11 mouse cellular contexts compared by ENCODE assay signal in genomic region chr17:84596015-84596441, GRCm38 (mm10). TPM values are rescaled to one million over a fixed set of nuclear protein-coding genes. Genes with fewer than 3 reads are reported as not detected.
A peak's percentile ranks its signal among the peaks of the same experiment; 100 is the strongest.
DNase-seq lines count a peak whose midpoint lies in the region; ATAC-seq and TF ChIP-seq lines count a peak whose summit lies in the region.
"Had no signal": no experiment of that assay in that cellular context is flagged by ENCODE, and none has a peak within 500 bp of the region (broad histone marks: within the 10 kb centered on the region; RNA-seq: fewer than 3 reads in every experiment).

No protein-coding gene starts in this region.

- ATAC-seq in forebrain, embryonic 11.5 days (replicated peaks; ENCODE audit: low FRiP score), result no peak
- ATAC-seq in midbrain, embryonic 13.5 days, result peak; percentile 67
- ATAC-seq in midbrain, embryonic 11.5 days (ENCODE audit: low FRiP score), result no peak
- no peak for ATAC-seq in limb, embryonic 12.5 days (ENCODE audit: insufficient number of reproducible peaks, insufficient read depth, low FRiP score, low TSS enrichment, low read depth)
- ATAC-seq in stomach, postnatal 0 days (ENCODE audit: low FRiP score, low TSS enrichment), result peak; percentile 32; the same call in 1 of the 2 replicates

- no peak for TF ChIP-seq CTCF in stomach, postnatal 0 days (IDR thresholded peaks at IDR 0.05; ENCODE audit: low read depth)

- H3K9me3 ChIP-seq in forebrain, embryonic 11.5 days (ENCODE audit: control insufficient read depth, low read length), result no peaks in the 10 kb centered on the region
- no peaks in the 10 kb centered on the region for H3K9me3 ChIP-seq in forebrain, embryonic 10.5 days
- H3K9me3 ChIP-seq in midbrain, embryonic 13.5 days, result no peaks in the 10 kb centered on the region
- H3K9me3 ChIP-seq in midbrain, embryonic 11.5 days (ENCODE audit: control insufficient read depth, low read length), result no peaks in the 10 kb centered on the region
- no peaks in the 10 kb centered on the region; the same call in 1 of the 2 replicates for H3K9me3 ChIP-seq in limb, embryonic 12.5 days
- no peaks in the 10 kb centered on the region for H3K9me3 ChIP-seq in stomach, postnatal 0 days (ENCODE audit: control insufficient read depth, low read length)
- H3K9me3 ChIP-seq: neural tube, embryonic 12.5 days had no signal

- no peak overlapping the region for H3K27ac ChIP-seq in forebrain, embryonic 11.5 days (ENCODE audit: low read depth, low read length)
- no peak overlapping the region for H3K27ac ChIP-seq in forebrain, embryonic 10.5 days
- no peak overlapping the region for H3K27ac ChIP-seq in midbrain, embryonic 13.5 days
- H3K27ac ChIP-seq in midbrain, embryonic 11.5 days (ENCODE audit: low read depth, low read length), result no peak overlapping the region
- peak overlapping the region; percentile 62; the same call in 1 of the 2 replicates for H3K27ac ChIP-seq in limb, embryonic 12.5 days
- no peak overlapping the region for H3K27ac ChIP-seq in stomach, postnatal 0 days (replicated peaks)
- H3K27ac ChIP-seq: neural tube, embryonic 12.5 days had no signal

- no peak overlapping the region for H3K9ac ChIP-seq in forebrain, embryonic 11.5 days (ENCODE audit: low read length)
- no peak overlapping the region for H3K9ac ChIP-seq in midbrain, embryonic 13.5 days (replicated peaks)
- H3K9ac ChIP-seq in midbrain, embryonic 11.5 days (ENCODE audit: low read length), result no peak overlapping the region
- H3K9ac ChIP-seq in limb, embryonic 12.5 days (replicated peaks), result no peak overlapping the region
- H3K9ac ChIP-seq in stomach, postnatal 0 days (ENCODE audit: low read length), result no peak overlapping the region
- H3K9ac ChIP-seq: neural tube, embryonic 12.5 days had no signal

- H3K36me3 ChIP-seq in forebrain, embryonic 11.5 days (ENCODE audit: control insufficient read depth, insufficient read depth, low read length), result no peaks in the 10 kb centered on the region
- peaks cover 29% of the 10 kb centered on the region for H3K36me3 ChIP-seq in forebrain, embryonic 10.5 days (replicated peaks)
- peaks cover 4% of the 10 kb centered on the region; the same call in 1 of the 2 replicates for H3K36me3 ChIP-seq in midbrain, embryonic 13.5 days
- H3K36me3 ChIP-seq in midbrain, embryonic 11.5 days (ENCODE audit: control insufficient read depth, insufficient read depth, low read length), result no peaks in the 10 kb centered on the region
- peaks cover 38% of the 10 kb centered on the region for H3K36me3 ChIP-seq in limb, embryonic 12.5 days
- H3K36me3 ChIP-seq in stomach, postnatal 0 days (ENCODE audit: control insufficient read depth, insufficient read depth, low read length), result no peaks in the 10 kb centered on the region
- H3K36me3 ChIP-seq: neural tube, embryonic 12.5 days had no signal

- H3K4me3 ChIP-seq in forebrain, embryonic 11.5 days (ENCODE audit: low read depth, low read length), result no peak overlapping the region
- H3K4me3 ChIP-seq in forebrain, embryonic 10.5 days, result no peak overlapping the region
- no peak overlapping the region for H3K4me3 ChIP-seq in midbrain, embryonic 13.5 days (replicated peaks)
- H3K4me3 ChIP-seq in midbrain, embryonic 11.5 days (ENCODE audit: low read depth, low read length), result no peak overlapping the region
- H3K4me3 ChIP-seq in limb, embryonic 12.5 days (replicated peaks), result no peak overlapping the region
- H3K4me3 ChIP-seq in stomach, postnatal 0 days (ENCODE audit: low read depth, low read length), result no peak overlapping the region
- H3K4me3 ChIP-seq: neural tube, embryonic 12.5 days had no signal

- no peak overlapping the region for H3K4me2 ChIP-seq in forebrain, embryonic 11.5 days (ENCODE audit: low read depth, low read length, severe bottlenecking)
- H3K4me2 ChIP-seq in midbrain, embryonic 13.5 days (replicated peaks), result peak overlapping the region; percentile 26
- H3K4me2 ChIP-seq in midbrain, embryonic 11.5 days, result no peak overlapping the region
- 0 out of 2 replicates have a peak overlapping the region, but pooled peaks have one; percentile 13 for H3K4me2 ChIP-seq in limb, embryonic 12.5 days
- 0 out of 2 replicates have a peak overlapping the region, but pooled peaks have one; percentile 8 for H3K4me2 ChIP-seq in stomach, postnatal 0 days (replicated peaks; ENCODE audit: low read depth)
- H3K4me2 ChIP-seq: neural tube, embryonic 12.5 days had no signal

- peak; percentile 33 for DNase-seq in forebrain, embryonic 11.5 days (ENCODE audit: low spot score)
- no peak for DNase-seq in forebrain, embryonic 10.5 days (ENCODE audit: extremely low spot score, low spot score)
- DNase-seq in midbrain, embryonic 11.5 days (ENCODE audit: low spot score, missing footprints), result no peak
- DNase-seq in stomach, postnatal 0 days (ENCODE audit: low spot score), result peak; percentile 42
- no peak for DNase-seq in cerebellum, postnatal 10 days
- no peak for DNase-seq in retina, embryonic 14.5 days (ENCODE audit: low spot score)
- DNase-seq: kidney, postnatal 10 days; right cerebral cortex, postnatal 25 days had no signal

- no peaks in the 10 kb centered on the region for H3K27me3 ChIP-seq in forebrain, embryonic 11.5 days (ENCODE audit: control insufficient read depth, insufficient read depth, low read length)
- H3K27me3 ChIP-seq in forebrain, embryonic 10.5 days (ENCODE audit: poor library complexity, severe bottlenecking), result no peaks in the 10 kb centered on the region
- H3K27me3 ChIP-seq in midbrain, embryonic 13.5 days, result no peaks in the 10 kb centered on the region
- H3K27me3 ChIP-seq in midbrain, embryonic 11.5 days (ENCODE audit: control insufficient read depth, insufficient read depth, low read length), result no peaks in the 10 kb centered on the region
- no peaks in the 10 kb centered on the region for H3K27me3 ChIP-seq in limb, embryonic 12.5 days
- H3K27me3 ChIP-seq in stomach, postnatal 0 days (ENCODE audit: control insufficient read depth, insufficient read depth, low read length), result no peaks in the 10 kb centered on the region
- H3K27me3 ChIP-seq: neural tube, embryonic 12.5 days had no signal

- WGBS in forebrain, embryonic 11.5 days, result 55% methylated on average over 10 of the region's 10 CpGs
- 64% methylated on average over 10 of the region's 10 CpGs for WGBS in forebrain, embryonic 10.5 days
- WGBS in midbrain, embryonic 13.5 days, result 52% methylated on average over 10 of the region's 10 CpGs
- 57% methylated on average over 10 of the region's 10 CpGs for WGBS in midbrain, embryonic 11.5 days
- 34% methylated on average over 10 of the region's 10 CpGs for WGBS in limb, embryonic 12.5 days
- WGBS in stomach, postnatal 0 days, result 27% methylated on average over 10 of the region's 10 CpGs

- H3K4me1 ChIP-seq in forebrain, embryonic 11.5 days (replicated peaks; ENCODE audit: control insufficient read depth, insufficient read depth, low read length), result no peaks in the 10 kb centered on the region
- peaks cover 16% of the 10 kb centered on the region for H3K4me1 ChIP-seq in forebrain, embryonic 10.5 days
- peaks cover 12% of the 10 kb centered on the region for H3K4me1 ChIP-seq in midbrain, embryonic 13.5 days (replicated peaks)
- H3K4me1 ChIP-seq in midbrain, embryonic 11.5 days (ENCODE audit: control insufficient read depth, insufficient read depth, low read length), result no peaks in the 10 kb centered on the region
- peaks cover 20% of the 10 kb centered on the region for H3K4me1 ChIP-seq in limb, embryonic 12.5 days (replicated peaks)
- no peaks in the 10 kb centered on the region for H3K4me1 ChIP-seq in stomach, postnatal 0 days (replicated peaks; ENCODE audit: control insufficient read depth, insufficient read depth)

- no peak for TF ChIP-seq EP300 in stomach, postnatal 0 days (optimal IDR thresholded peaks at IDR 0.05)

RNA-seq across cellular contexts. Expression of gene Dync2li1, which starts 30.3 kb away (rescaled TPM):
- polyA plus RNA-seq in forebrain, embryonic 11.5 days (2014; fragmentation: Nextera tagmentation; extraction: Ambion mirVana), result 35.0 and 41.8 TPM in 2 replicates
- 35.5 and 36.0 TPM in 2 replicates for polyA plus RNA-seq in forebrain, embryonic 10.5 days (2016; fragmentation: Nextera tagmentation; extraction: Ambion mirVana)
- 33.3 and 35.9 TPM in 2 replicates for polyA plus RNA-seq in midbrain, embryonic 13.5 days (2015; fragmentation: Nextera tagmentation; extraction: Ambion mirVana)
- 36.9 and 37.1 TPM in 2 replicates for polyA plus RNA-seq in midbrain, embryonic 11.5 days (2014; fragmentation: Nextera tagmentation; extraction: Ambion mirVana)
- 41.5 and 42.1 TPM in 2 replicates for polyA plus RNA-seq in limb, embryonic 12.5 days (2016; fragmentation: Nextera tagmentation; extraction: Ambion mirVana)
- polyA plus RNA-seq in stomach, postnatal 0 days (2015; fragmentation: Nextera tagmentation; extraction: Ambion mirVana), result 13.3 and 14.0 TPM in 2 replicates

Comparison
In these comparisons a context has a peak if more than half of its experiments do, and no peak if none do; other contexts are left out.
1. ATAC-seq: peak in midbrain, embryonic 13.5 days (single experiment) and stomach, postnatal 0 days (single experiment); none in forebrain, embryonic 11.5 days (single experiment), midbrain, embryonic 11.5 days (single experiment) and limb, embryonic 12.5 days (single experiment).
2. DNase-seq: peak in forebrain, embryonic 11.5 days (single experiment) and stomach, postnatal 0 days (single experiment); none in forebrain, embryonic 10.5 days (single experiment), midbrain, embryonic 11.5 days (single experiment), cerebellum, postnatal 10 days (0 of 2) and retina, embryonic 14.5 days (single experiment).
3. H3K4me2 ChIP-seq: peak in midbrain, embryonic 13.5 days (single experiment), limb, embryonic 12.5 days (single experiment) and stomach, postnatal 0 days (single experiment); none in forebrain, embryonic 11.5 days (single experiment) and midbrain, embryonic 11.5 days (single experiment).